Mouse (Mus musculus) CH12.LX (cell line): ENCODE measurements around the gene Tpm4. TPM values are rescaled to one million over a fixed set of nuclear protein-coding genes. Genes with fewer than 3 reads are reported as not detected.

ENCODE experiments used
- DNase-seq: peaks from one replicate; pipeline ENCODE4 v3.0.0-alpha.2; 2013; ENCODE audit errors: extremely low read depth
- H3K27ac ChIP-seq: 2 replicates; pipeline ENCODE4 v1.5.1; 2012; ENCODE audit warnings: low read depth, mild to moderate bottlenecking, control low read depth, moderate library complexity; ENCODE audit not compliant: insufficient read depth
- H3K27me3 ChIP-seq: replicated peaks from 2 replicates; pipeline ENCODE3; 2012; ENCODE audit warnings: inconsistent platforms
- H3K36me3 ChIP-seq, 2 experiments: replicated peaks in 1 of 2; 2 replicates each; pipeline versions ENCODE3 to v1.6.1; 2012; ENCODE audit warnings: inconsistent platforms in 1 of 2, low read length in 1 of 2, mild to moderate bottlenecking in 1 of 2, mixed read lengths in 1 of 2, moderate library complexity in 1 of 2; ENCODE audit not compliant: control insufficient read depth in 1 of 2, insufficient read depth in 1 of 2
- H3K4me1 ChIP-seq, 2 experiments: 2 replicates each; pipeline ENCODE4 v1.6.1; 2012; ENCODE audit warnings: inconsistent platforms in 1 of 2, moderate library complexity in 1 of 2; ENCODE audit not compliant: insufficient read depth in 2 of 2, control insufficient read depth in 1 of 2
- H3K4me2 ChIP-seq: 2 replicates; pipeline ENCODE4 v1.6.1; 2012; ENCODE audit warnings: low read depth, mild to moderate bottlenecking, control low read depth; ENCODE audit not compliant: poor library complexity, insufficient read depth, severe bottlenecking
- H3K4me3 ChIP-seq, 3 experiments: fragments of 150-350 bp in 1 of 3; sonication (generic) in 1 of 3; replicated peaks in 1 of 3; 2 replicates each; pipeline versions ENCODE3 to v1.5.1; 2011 to 2012; ENCODE audit warnings: low read depth in 2 of 3, low read length in 2 of 3, mild to moderate bottlenecking in 2 of 3, moderate library complexity in 2 of 3, control low read depth in 1 of 3, improper control_type of control experiment in 1 of 3, inconsistent platforms in 1 of 3, mixed read lengths in 1 of 3; ENCODE audit not compliant: poor library complexity in 1 of 3
- H3K79me2 ChIP-seq: replicated peaks from 2 replicates; pipeline ENCODE4 v1.6.1; 2012; ENCODE audit warnings: mild to moderate bottlenecking, moderate library complexity; ENCODE audit not compliant: control insufficient read depth, poor library complexity, insufficient read depth, severe bottlenecking; ENCODE audit errors: extremely low read depth
- H3K9ac ChIP-seq: 2 replicates; pipeline ENCODE4 v1.6.1; 2012; ENCODE audit warnings: low read depth, mild to moderate bottlenecking, control low read depth, moderate library complexity; ENCODE audit not compliant: insufficient read depth
- H3K9me3 ChIP-seq: replicated peaks from 2 replicates; pipeline ENCODE3; 2012; ENCODE audit warnings: low read length, inconsistent platforms, mixed read lengths
- BHLHE40 ChIP-seq: IDR thresholded peaks from 2 replicates; pipeline ENCODE4 v1.6.1; 2011; ENCODE audit warnings: mild to moderate bottlenecking, low read depth, low read length, improper control_type of control experiment
- CHD1 ChIP-seq: IDR thresholded peaks from 2 replicates; pipeline ENCODE4 v1.6.1; 2012; ENCODE audit warnings: low read depth, low read length, improper control_type of control experiment, inconsistent platforms
- CHD2 ChIP-seq: IDR thresholded peaks from 2 replicates; pipeline ENCODE4 v1.6.1; 2011; ENCODE audit warnings: low read length, improper control_type of control experiment
- CTCF ChIP-seq, 2 experiments: IDR thresholded peaks in 1 of 2; conservative IDR thresholded peaks in 1 of 2; 2 replicates each; pipeline ENCODE4 v1.5.1; 2011 to 2012; ENCODE audit warnings: low read depth in 2 of 2, low read length in 2 of 2, improper control_type of control experiment in 1 of 2, inconsistent platforms in 1 of 2, mild to moderate bottlenecking in 1 of 2, moderate library complexity in 1 of 2
- E2F4 ChIP-seq: IDR thresholded peaks from 2 replicates; pipeline ENCODE4 v1.6.1; 2011; ENCODE audit warnings: low read depth, low read length, improper control_type of control experiment; ENCODE audit not compliant: insufficient replicate concordance
- ELF1 ChIP-seq: IDR thresholded peaks from 2 replicates; pipeline ENCODE4 v1.6.1; 2014; ENCODE audit warnings: low read depth, mild to moderate bottlenecking, inconsistent platforms, low read length, improper control_type of control experiment
- EP300 ChIP-seq: IDR thresholded peaks from 2 replicates; pipeline ENCODE4 v1.6.1; 2011; ENCODE audit warnings: low read length, improper control_type of control experiment
- ETS1 ChIP-seq: conservative IDR thresholded peaks from 2 replicates; pipeline ENCODE4 v1.6.1; 2012; ENCODE audit warnings: low read depth, mild to moderate bottlenecking, inconsistent platforms, low read length, improper control_type of control experiment, moderate library complexity
- IRF4 ChIP-seq: IDR thresholded peaks from 2 replicates; pipeline ENCODE4 v1.6.1; 2014; ENCODE audit warnings: low read depth, mild to moderate bottlenecking, inconsistent platforms, low read length, improper control_type of control experiment
- JUN ChIP-seq: IDR thresholded peaks from 2 replicates; pipeline ENCODE4 v1.6.1; 2011; ENCODE audit warnings: low read depth, mild to moderate bottlenecking, low read length, improper control_type of control experiment, moderate library complexity; ENCODE audit not compliant: insufficient read depth
- MAFK ChIP-seq: IDR thresholded peaks from 2 replicates; pipeline ENCODE4 v1.6.1; 2011; ENCODE audit warnings: low read length, improper control_type of control experiment; ENCODE audit not compliant: insufficient replicate concordance
- MAX ChIP-seq: IDR thresholded peaks from 2 replicates; pipeline ENCODE4 v1.6.1; 2011; ENCODE audit warnings: low read length, improper control_type of control experiment
- MAZ ChIP-seq: IDR thresholded peaks from 2 replicates; pipeline ENCODE4 v1.6.1; 2012; ENCODE audit warnings: low read depth, mild to moderate bottlenecking, inconsistent platforms, low read length, improper control_type of control experiment, moderate library complexity
- MXI1 ChIP-seq: IDR thresholded peaks from 2 replicates; pipeline ENCODE4 v1.6.1; 2011; ENCODE audit warnings: mild to moderate bottlenecking, low read depth, low read length, improper control_type of control experiment
- MYC ChIP-seq: IDR thresholded peaks from 2 replicates; pipeline ENCODE4 v1.6.1; 2011; ENCODE audit warnings: low read depth, mild to moderate bottlenecking, improper control_type of control experiment, low read length
- NELFE ChIP-seq: IDR thresholded peaks from 2 replicates; pipeline ENCODE4 v1.6.1; 2011; ENCODE audit warnings: low read depth, low read length, improper control_type of control experiment
- PAX5 ChIP-seq: IDR thresholded peaks from 2 replicates; pipeline ENCODE4 v1.6.1; 2012; ENCODE audit warnings: low read length, inconsistent platforms, mixed read lengths
- POLR2A ChIP-seq: IDR thresholded peaks from 2 replicates; pipeline ENCODE4 v1.6.1; 2011; ENCODE audit warnings: low read depth, mild to moderate bottlenecking, improper control_type of control experiment, low read length
- POLR2AphosphoS2 ChIP-seq: IDR thresholded peaks from 2 replicates; pipeline ENCODE4 v1.6.1; 2011; ENCODE audit warnings: low read depth, low read length, improper control_type of control experiment
- RAD21 ChIP-seq: IDR thresholded peaks from 2 replicates; pipeline ENCODE4 v1.6.1; 2011; ENCODE audit warnings: low read depth, mild to moderate bottlenecking, low read length, improper control_type of control experiment, moderate library complexity
- RCOR1 ChIP-seq: conservative IDR thresholded peaks from 2 replicates; pipeline ENCODE4 v1.6.1; 2012; ENCODE audit warnings: low read depth, mild to moderate bottlenecking, inconsistent platforms, low read length, improper control_type of control experiment
- SMC3 ChIP-seq: IDR thresholded peaks from 2 replicates; pipeline ENCODE4 v1.6.1; 2011; ENCODE audit warnings: low read depth, low read length, improper control_type of control experiment
- TBP ChIP-seq: conservative IDR thresholded peaks from 2 replicates; pipeline ENCODE4 v1.6.1; 2011; ENCODE audit warnings: low read depth, low read length, improper control_type of control experiment
- TCF12 ChIP-seq: IDR thresholded peaks from 2 replicates; pipeline ENCODE4 v1.6.1; 2014; ENCODE audit warnings: low read depth, mild to moderate bottlenecking, inconsistent platforms, low read length, improper control_type of control experiment
- USF1 ChIP-seq: IDR thresholded peaks from 2 replicates; pipeline ENCODE4 v1.6.1; 2014; ENCODE audit warnings: low read depth, mild to moderate bottlenecking, inconsistent platforms, low read length, improper control_type of control experiment
- ZC3H11A ChIP-seq: IDR thresholded peaks from 2 replicates; pipeline ENCODE4 v1.6.1; 2012; ENCODE audit warnings: low read depth, mild to moderate bottlenecking, inconsistent platforms, low read length, improper control_type of control experiment
- ZKSCAN1 ChIP-seq: IDR thresholded peaks from 2 replicates; pipeline ENCODE4 v1.6.1; 2012; ENCODE audit warnings: low read depth, inconsistent platforms, low read length, improper control_type of control experiment, borderline replicate concordance
- dilution Hi-C: fragments of 300-500 bp; cut with MboI; formaldehyde crosslinking; loops from 2 replicates; pipeline ENCODE4 v1.14.3; 2020; ENCODE audit warnings: low sequenced_read_pairs; ENCODE audit not compliant: extremely low pct_unique_long_range_greater_than_20kb, extremely low pct_ligation_motif_present
- in situ Hi-C: fragments of 300-500 bp; cut with MboI; formaldehyde crosslinking; loops from 3 replicates; pipeline ENCODE4 v1.14.3; 2019; ENCODE audit warnings: low sequenced_read_pairs, low pct_ligation_motif_present, low pct_unique_long_range_greater_than_20kb, mixed read lengths
- polyA plus RNA-seq: library from polyadenylated mRNA; unstranded; fragments of >175 nt; gene quantifications from 2 replicates; pipeline ENCODE4 v1.2.1, GENCODE M21; 2012; ENCODE audit warnings: low read depth; ENCODE audit not compliant: insufficient read length
- total RNA-seq, 2 experiments: library from RNA; depleted of rRNA; stranded (reverse); fragments of 300-350 nt in 1 of 2; fragments of >200 nt in 1 of 2; gene quantifications; 2 replicates each; pipeline ENCODE4 v1.2.3; 2012 to 2014

Gene Tpm4
- total and polyA plus RNA-seq, 3 experiments, result 96.2 to 284 (median 203) TPM

GRCm38 (mm10) chr8:72169098-72169668 lies 34.4 kb downstream of the Tpm4 start (continued):
- TF ChIP-seq TCF12, result peak; percentile 74; the same call in 1 of the 2 replicates
- TF ChIP-seq BHLHE40, result peak; percentile 53
- TF ChIP-seq CHD1, result no peak
- TF ChIP-seq EP300, result peak; percentile 88
- TF ChIP-seq ELF1, result peak; percentile 94
- TF ChIP-seq E2F4, result no peak
- no peak for TF ChIP-seq PAX5
- TF ChIP-seq JUN, result 0 out of 2 replicates have a peak, but pooled peaks have one; percentile 35
- TF ChIP-seq MAZ, result no peak
- TF ChIP-seq, all 38 proteins: peak for 12

GRCm38 (mm10) chr8:72169681-72170249 lies 35.0 kb downstream of the Tpm4 start:
- peak overlapping the region; percentile 92 for H3K27ac ChIP-seq
- peak overlapping the region; percentile 7 for H3K4me2 ChIP-seq
- peaks cover 64 to 95% of the 10 kb centered on the region in 2 experiments for H3K36me3 ChIP-seq
- in situ Hi-C loops, result no loop called here
- dilution Hi-C loops, result no loop called here
- H3K4me3 ChIP-seq, result no peak overlapping the region
- no peaks in the 10 kb centered on the region for H3K27me3 ChIP-seq
- peak overlapping the region; percentile 22; the same call in 1 of the 2 replicates for H3K9ac ChIP-seq
- DNase-seq, result peak; percentile 61
- peaks cover 33% of the 10 kb centered on the region for H3K79me2 ChIP-seq
- H3K9me3 ChIP-seq, result no peaks in the 10 kb centered on the region
- TF ChIP-seq ETS1 (no peak), POLR2A (0 out of 2 replicates have a peak, but pooled peaks have one; percentile 0)
- peaks cover 31 to 65% of the 10 kb centered on the region in 2 experiments for H3K4me1 ChIP-seq

- dilution Hi-C loops (no loop called here), in situ Hi-C loops (loop anchor here (5.0 kb wide), 1 partner anchor 40 kb away; the partner anchor contains the start of gene Fam32a)
- DNase-seq, result peak; percentile 74
- Histone ChIP-seq H3K4me3 (no peak overlapping the region), H3K9me3 (no peaks in the 10 kb centered on the region), H3K4me2 (no peak overlapping the region), H3K36me3 (peaks cover 89 to 95% of the 10 kb centered on the region in 2 experiments), H3K9ac (no peak overlapping the region), H3K27ac (no peak overlapping the region), H3K27me3 (no peaks in the 10 kb centered on the region), H3K4me1 (peaks cover 0 to 14% of the 10 kb centered on the region in 2 experiments; a peak in 2 of 4 replicates), H3K79me2 (no peaks in the 10 kb centered on the region)
- no peak for TF ChIP-seq USF1
- no peak for TF ChIP-seq RCOR1
- peak; percentile 26 for TF ChIP-seq ZC3H11A
- TF ChIP-seq MXI1, result no peak
- no peak for TF ChIP-seq MYC
- 0 out of 2 replicates have a peak, but pooled peaks have one; percentile 30 for TF ChIP-seq IRF4
- TF ChIP-seq MAFK, result no peak
- no peak for TF ChIP-seq TBP
- no peak for TF ChIP-seq ZKSCAN1
- peak; percentile 66 to 86 for TF ChIP-seq CTCF (conservative IDR thresholded peaks at IDR 0.05 in 1 of 2, IDR thresholded peaks at IDR 0.05 in 1 of 2; ENCODE audit: low read depth in 2 of 2, low read length in 2 of 2)
- no peak for TF ChIP-seq ETS1
- 0 out of 2 replicates have a peak, but pooled peaks have one; percentile 41 for TF ChIP-seq NELFE
- no peak for TF ChIP-seq ELF1
- peak; percentile 80 for TF ChIP-seq SMC3
- peak; percentile 91 for TF ChIP-seq RAD21
- no peak for TF ChIP-seq POLR2AphosphoS2
- no peak for TF ChIP-seq CHD2
- 0 out of 2 replicates have a peak, but pooled peaks have one; percentile 15 for TF ChIP-seq MAX
Observed at GRCm38 (mm10) chr8:72177346-72177925, 42.7 kb downstream of the Tpm4 start.
